Mouse (Mus musculus): Measurements from ENCODE around the gene Emc1. TPM values are rescaled to one million over a fixed set of nuclear protein-coding genes. Genes with fewer than 3 reads are reported as not detected.
A peak's percentile ranks its signal among the peaks of the same experiment; 100 is the strongest.

The Emc1 gene
- 10 to 100 TPM; 83.0 to 86.7 TPM for total RNA-seq (2021)

GRCm38 (mm10) chr4:139351931-139352711 lies at the start of gene Emc1, which contains the start of the genes Mrto4 and Ubr4:
Emc1 (plus strand) TSS chr4:139352587.
Mrto4 (minus strand) TSS chr4:139352576.
Ubr4 (plus strand) TSS chr4:139352609.
- peak; percentile 72 to 88 for DNase-seq (ENCODE audit: extremely low spot score in 1 of 2, low spot score in 1 of 2)

DNA sequence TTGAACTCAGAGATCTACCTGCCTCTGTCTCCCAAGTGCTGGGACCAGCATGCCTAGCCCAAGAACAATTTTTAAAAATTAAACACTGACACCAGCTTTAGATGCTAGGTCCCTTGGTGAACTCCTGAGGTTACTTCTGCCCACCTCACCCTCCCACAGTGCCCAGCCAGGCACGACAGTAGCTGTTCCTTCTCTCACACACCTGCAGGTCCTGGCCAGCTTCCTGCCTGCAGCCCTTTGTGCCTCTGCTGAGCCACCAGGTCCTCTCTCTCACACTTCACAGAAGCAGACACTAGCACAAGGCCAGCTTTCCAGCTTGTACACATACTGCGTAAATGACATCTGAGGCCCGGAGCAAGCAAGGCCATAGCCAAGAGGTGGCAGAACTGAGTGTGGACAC lies 46.9 kb upstream of the Emc1 start:
- no peak for DNase-seq (ENCODE audit: extremely low spot score in 1 of 2, low spot score in 1 of 2)

GRCm38 (mm10) chr4:139307916-139308315 lies 44.5 kb upstream of the Emc1 start:
- DNase-seq (ENCODE audit: extremely low spot score in 1 of 2, low spot score in 1 of 2): no peak

DNA sequence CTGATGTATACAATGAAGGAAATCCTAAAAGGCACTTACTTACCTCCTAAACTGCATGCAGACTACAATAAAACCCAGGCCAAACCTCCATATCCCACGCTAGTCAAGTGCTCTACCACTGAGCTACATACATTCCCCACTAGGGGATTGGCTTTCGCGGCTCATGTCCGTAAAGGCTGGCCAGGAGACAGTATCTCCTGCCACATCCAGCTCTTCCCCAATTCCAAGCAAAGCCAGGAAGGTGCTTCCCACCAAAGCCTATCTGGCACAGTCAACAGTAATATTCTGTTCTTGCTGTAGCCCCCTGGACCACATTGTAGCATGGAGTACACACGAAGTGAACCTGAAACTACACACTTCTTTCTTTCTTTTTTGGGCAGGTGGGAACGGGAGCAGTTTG lies 42.7 kb upstream of the Emc1 start:
- no peak for DNase-seq (ENCODE audit: extremely low spot score in 1 of 2, low spot score in 1 of 2)

DNA sequence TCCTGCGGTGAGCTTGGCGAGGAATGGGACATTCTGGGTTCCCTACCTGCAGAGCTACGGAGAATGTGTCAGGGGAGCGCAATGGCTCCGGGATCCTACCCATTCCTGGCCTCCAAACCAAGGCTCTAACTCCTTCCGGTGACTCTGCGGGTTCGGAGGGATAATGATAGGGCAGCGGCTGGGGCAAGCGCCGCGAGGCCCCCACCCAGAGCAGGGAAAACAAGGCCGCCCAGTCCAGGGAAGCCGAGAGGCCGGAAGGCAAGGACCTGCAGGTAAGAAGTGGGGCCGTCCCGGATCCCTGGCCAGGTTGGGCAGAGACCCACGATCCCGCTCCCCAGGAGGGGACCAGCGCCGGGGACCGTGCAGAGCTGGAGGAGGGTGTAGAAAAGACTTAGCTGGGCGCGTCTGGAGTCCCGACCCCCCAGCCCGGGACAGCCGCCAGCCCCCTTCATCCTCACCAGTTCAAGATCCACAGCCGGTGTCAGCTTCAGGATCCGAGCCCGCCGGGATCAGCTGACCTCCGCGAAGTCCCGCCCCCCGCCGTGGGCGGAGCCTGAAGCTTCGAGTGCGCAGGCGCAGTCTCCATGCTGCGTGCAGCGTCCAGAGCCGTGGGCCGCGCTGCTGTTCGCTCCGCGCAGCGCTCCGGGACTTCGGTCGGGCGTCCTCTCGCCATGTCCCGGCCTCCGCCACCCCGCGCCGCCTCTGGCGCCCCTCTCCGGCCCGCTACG lies 42.1 kb upstream of the Emc1 start, which contains the start of the genes Pqlc2 and Akr7a5:
TSS of gene Pqlc2 (minus strand) at position 538 of the 728 bp plus-strand sequence.
TSS of gene Akr7a5 (plus strand) at position 574 of the 728 bp plus-strand sequence.
- DNase-seq (ENCODE audit: extremely low spot score in 1 of 2, low spot score in 1 of 2): peak; percentile 98 to 99

DNA sequence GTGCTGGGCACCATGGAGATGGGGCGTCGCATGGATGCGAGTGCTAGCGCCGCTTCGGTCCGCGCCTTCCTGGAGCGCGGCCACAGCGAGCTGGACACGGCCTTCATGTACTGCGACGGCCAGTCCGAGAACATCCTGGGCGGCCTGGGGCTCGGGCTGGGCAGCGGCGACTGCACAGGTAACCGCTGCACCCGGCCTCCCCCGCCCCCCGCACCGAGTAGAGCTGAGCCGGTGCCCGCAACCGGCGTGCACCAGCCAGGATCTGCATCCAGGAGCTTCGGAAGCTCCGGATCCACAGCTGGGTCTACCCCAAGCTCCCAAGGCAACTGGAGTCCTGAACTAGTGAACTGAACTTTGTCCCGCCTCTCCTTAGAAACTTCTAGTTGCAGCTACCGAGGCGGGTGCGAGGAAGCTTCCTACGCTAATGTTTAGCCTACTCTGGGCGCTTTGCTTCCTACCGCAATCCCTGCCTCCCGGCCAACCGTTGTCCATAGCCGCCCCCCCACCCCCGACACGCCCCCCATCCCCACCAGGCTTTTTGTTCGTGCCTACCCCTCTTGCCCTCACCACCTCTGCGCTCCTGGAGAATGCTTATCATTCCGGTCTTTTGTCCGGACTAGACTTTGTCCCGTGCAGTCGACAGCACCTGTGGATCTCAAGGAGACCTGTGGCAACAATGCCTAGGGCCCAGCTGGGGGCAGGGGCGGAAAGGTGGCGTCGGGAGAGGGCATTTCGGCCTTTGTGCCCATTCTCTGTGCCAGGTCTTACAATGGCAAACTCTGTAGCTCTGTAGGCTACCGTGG lies 41.3 kb upstream of the Emc1 start:
- DNase-seq (ENCODE audit: extremely low spot score in 1 of 2, low spot score in 1 of 2): no peak

DNA sequence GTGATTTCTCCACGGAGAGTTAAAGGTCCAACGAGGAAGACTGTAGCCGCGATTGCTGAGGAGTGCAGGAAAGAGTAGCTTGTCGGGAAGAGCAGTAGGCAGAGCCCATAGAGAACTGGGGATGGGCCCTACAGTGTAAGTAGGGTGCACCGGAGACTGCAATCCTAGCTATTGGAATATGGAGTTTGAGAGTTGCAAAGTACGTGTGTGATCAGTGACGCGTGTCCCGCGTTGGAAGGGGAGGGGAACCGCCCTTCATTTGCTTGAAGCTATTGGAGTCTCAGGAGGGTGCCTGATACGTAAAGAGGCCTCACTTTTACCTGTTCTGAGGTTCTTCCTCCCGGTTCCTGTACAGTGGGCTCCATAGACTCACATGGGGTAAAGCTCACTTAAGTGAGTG lies 40.7 kb upstream of the Emc1 start:
- no peak for DNase-seq (ENCODE audit: extremely low spot score in 1 of 2, low spot score in 1 of 2)

DNA sequence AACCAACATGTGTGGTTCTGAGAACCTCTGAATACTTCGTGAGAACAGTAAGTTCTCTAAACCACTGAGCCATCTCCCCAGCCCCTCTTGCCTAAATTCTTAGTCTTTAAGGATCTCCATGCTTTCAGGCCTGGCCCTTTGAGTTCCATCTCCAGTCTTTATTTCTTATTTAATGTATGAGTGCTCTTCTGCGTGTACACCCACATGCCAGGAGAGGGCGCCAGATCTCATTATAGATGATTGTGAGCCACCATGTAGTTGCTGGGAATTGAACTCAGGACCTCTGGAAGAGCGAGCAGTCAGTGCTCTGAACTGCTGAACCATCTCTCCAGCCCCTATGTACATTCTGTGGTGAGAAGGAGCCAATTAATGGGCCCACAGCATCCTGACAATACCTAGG lies 39.8 kb upstream of the Emc1 start:
- no peak for DNase-seq (ENCODE audit: extremely low spot score in 1 of 2, low spot score in 1 of 2)

- DNase-seq (ENCODE audit: extremely low spot score in 1 of 2, low spot score in 1 of 2): no peak
These were observed 33.9 kb upstream of the Emc1 start for GRCm38 (mm10) chr4:139318449-139318848.

DNA sequence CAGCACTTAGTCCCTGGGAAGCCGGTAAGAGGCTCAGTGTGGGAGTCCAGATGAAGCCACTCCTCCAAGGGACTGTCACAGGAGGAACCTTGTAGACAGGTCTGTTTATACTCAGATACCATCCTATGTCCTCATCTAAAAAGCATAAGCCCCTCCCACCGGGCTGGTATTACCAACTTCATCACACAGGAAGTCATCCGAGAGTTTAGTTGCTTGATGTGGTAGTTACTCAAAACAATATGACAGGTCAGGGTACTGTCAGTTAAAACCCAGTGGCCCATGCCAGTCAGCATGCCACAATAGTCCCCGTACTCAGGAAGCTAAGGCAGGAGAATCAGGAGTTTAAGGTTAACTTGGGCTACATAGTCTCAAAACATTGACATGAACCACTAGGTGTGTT lies 32.6 kb upstream of the Emc1 start:
- no peak for DNase-seq (ENCODE audit: extremely low spot score in 1 of 2, low spot score in 1 of 2)

GRCm38 (mm10) chr4:139330605-139331004 lies 21.8 kb upstream of the Emc1 start:
- peak in 1 of 2 experiments; percentile 25 for DNase-seq (ENCODE audit: extremely low spot score in 1 of 2, low spot score in 1 of 2)

DNA sequence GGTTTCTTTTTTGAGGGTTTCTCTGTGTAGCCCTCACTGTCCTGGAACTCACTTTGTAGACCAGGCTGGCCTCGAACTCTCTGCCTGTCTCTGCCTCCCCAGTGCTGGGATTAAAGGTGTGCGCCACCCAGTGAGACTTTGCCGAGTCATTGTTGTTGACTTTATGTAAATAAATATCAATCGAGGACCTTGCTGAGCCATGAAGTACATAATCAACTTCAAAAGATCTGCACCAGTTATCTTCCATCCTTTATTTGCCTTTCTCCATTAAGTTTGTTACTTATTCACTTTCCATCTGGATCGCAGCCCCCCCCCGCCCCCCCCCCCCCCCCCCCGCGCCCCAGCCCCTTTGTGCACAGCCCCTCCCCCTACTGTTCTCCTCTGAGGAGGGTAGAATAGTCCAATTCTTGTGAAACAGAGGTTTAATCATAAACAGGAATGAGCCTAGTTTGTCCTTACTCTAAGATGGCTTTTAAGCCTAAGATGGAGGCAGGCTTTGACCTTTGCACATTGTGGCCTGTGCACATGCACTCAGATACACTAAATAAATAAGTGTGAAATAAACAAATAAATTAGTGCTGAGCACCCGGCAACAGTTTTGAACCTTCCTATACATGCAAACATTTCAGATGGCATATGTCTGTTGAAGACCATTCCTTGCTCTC lies 17.6 kb upstream of the Emc1 start:
- DNase-seq (ENCODE audit: extremely low spot score in 1 of 2, low spot score in 1 of 2): no peak

GRCm38 (mm10) chr4:139335507-139335906 lies 16.9 kb upstream of the Emc1 start:
- no peak for DNase-seq (ENCODE audit: extremely low spot score in 1 of 2, low spot score in 1 of 2)

GRCm38 (mm10) chr4:139336822-139337483 lies 15.4 kb upstream of the Emc1 start:
- DNase-seq (ENCODE audit: extremely low spot score in 1 of 2, low spot score in 1 of 2): peak; percentile 40 to 86

- no peak for DNase-seq (ENCODE audit: extremely low spot score in 1 of 2, low spot score in 1 of 2)
These were observed 14.2 kb upstream of the Emc1 start for GRCm38 (mm10) chr4:139338145-139338544.

DNA sequence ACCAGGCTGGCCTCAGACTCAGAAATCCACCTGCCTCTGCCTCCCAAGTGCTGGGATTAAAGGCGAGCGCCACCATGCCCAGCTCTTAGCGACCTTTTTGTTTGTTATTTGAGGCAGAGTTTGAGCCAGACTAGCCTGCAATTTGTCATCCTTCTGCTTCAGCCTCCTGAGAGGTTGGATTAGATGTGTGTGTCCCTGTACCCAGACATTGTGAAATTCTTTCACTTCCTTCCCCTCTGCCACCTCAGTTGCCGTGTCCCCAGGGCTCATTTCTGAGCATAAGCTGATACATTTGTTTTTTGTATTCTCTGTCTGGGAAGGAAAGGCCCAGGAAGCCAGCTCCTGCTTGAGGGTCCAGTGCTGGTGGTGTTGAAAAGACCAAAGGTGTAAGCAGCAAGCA lies 11.6 kb upstream of the Emc1 start:
- DNase-seq (ENCODE audit: extremely low spot score in 1 of 2, low spot score in 1 of 2): no peak

DNA sequence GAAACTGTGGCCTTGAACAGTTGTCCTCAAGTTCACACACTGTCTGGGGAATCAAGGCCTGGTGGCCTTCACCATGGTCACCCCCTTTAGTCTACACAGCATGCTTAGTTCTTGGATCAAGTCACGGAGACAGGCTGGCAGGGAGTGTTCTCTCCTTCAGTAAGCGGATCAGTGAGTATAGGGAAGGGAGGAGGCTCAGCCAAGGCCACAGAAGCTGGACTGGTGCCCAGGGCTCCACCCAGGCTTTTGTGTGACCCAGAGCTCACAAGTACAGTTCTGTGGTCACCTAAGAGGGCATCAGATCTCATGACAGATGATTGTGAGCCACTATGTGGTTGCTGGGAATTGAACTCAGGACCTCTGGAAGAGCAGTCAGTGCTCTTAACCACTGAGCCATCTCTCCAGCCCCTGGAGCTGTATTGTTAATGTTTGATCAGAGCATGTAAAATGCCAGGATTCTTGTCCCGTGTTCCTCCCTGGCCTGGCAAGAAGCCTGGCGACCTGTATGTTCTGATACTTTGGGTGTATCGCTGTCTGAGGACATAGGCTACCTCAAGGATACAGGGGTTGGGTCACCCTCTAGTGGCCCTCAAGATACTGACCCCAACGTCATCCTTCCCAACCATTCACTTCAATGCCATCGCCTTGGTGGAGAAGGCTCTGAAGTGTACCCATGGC lies 10.7 kb upstream of the Emc1 start:
- DNase-seq (ENCODE audit: extremely low spot score in 1 of 2, low spot score in 1 of 2): no peak

- DNase-seq (ENCODE audit: extremely low spot score in 1 of 2, low spot score in 1 of 2): peak in 1 of 2 experiments; percentile 53
These were observed 8.7 kb upstream of the Emc1 start for GRCm38 (mm10) chr4:139343718-139344117.

DNA sequence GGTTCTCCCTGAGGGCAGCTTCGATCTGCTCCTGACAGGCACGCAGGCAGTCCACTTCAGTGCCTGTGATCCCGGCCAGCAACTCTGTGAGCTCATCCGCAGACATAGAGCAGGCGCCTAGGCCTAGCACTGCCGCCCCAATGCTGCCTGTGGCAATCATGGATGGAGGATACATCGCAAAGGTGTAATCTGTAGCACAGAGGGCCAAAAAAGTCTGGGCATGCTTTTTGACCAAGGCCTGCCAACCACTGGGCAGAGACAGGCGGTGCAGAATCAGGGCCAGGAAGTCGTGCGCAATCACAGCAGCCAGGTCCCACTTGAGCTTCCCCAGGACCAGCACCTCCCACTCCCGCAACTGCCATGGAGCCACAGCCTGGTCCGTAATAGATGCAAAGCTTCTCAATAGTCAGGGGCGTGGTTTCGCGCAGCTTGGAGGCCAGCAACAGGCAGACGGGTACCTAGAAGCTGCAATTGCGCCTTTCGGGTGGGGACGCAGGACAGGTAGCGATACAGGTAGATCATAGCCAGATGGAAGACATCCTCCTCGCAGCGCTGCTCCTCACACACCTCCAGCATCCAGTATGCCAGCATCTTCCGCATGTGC lies 6.9 kb upstream of the Emc1 start:
- DNase-seq (ENCODE audit: extremely low spot score in 1 of 2, low spot score in 1 of 2): no peak
